Mouse (Mus musculus): ENCODE measurements around the gene Ttll1.

Ttll1 gene

DNA sequence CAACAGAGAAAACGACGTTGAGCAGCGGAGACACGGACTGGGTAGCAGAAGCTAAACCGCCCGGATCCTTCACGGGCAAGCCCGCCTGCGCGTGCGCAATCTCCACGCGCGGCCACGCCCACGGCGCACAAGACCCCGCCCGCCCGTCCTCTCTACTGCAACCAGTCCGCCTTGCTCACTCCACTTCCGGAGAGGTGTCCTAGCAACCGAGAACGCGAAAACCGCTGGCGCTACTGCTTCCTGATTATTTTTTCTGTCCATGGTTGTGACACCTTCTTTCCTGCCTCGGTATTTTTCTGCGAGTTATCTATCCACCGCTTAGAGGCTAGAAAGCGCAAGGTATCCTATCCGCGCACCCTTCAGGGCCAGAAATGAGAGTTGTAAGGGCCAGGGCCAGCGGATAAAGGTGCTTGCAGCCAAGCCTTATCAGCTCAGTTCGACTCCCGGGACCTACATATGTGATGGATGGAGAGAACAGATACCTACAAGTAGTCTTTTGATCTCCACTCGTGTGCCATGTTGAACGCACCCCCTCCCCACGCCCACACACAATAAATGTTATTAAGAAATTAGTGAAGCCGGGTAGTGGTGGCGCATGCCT lies at the start of gene Ttll1:
Ttll1 (minus strand) TSS at position 89 of the 601 bp plus-strand sequence.
- DNase-seq = peak; percentile 91 to 95

GRCm38 (mm10) chr15:83555161-83555974 lies 44.7 kb upstream of the Ttll1 start:
- peak; percentile 91 to 92 for DNase-seq

GRCm38 (mm10) chr15:83553831-83554230 lies 43.1 kb upstream of the Ttll1 start:
- no peak for DNase-seq

DNA sequence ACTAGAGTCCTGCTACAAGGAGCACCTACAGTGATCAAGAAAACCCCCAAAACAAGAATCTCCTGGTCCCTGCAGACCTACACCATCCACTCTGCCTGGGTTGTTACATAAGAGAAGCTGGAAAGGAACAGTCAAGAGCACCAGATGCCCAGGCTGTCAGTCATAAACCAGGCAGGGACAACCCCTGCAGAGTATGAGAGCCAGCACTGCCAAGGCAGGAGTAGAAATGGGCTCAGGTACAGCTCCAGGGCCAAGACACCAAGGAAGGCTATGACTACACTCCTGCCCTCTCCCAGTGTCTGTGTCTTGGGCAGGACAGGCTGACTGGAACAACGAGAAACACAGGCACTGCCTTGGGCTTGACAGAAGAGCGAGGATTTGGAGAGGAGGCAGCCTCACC lies 39.4 kb upstream of the Ttll1 start:
- DNase-seq = peak; percentile 19 to 37

GRCm38 (mm10) chr15:83547144-83547543 lies 36.5 kb upstream of the Ttll1 start:
- DNase-seq = no peak

GRCm38 (mm10) chr15:83546029-83546428 lies 35.3 kb upstream of the Ttll1 start:
- DNase-seq = no peak

DNA sequence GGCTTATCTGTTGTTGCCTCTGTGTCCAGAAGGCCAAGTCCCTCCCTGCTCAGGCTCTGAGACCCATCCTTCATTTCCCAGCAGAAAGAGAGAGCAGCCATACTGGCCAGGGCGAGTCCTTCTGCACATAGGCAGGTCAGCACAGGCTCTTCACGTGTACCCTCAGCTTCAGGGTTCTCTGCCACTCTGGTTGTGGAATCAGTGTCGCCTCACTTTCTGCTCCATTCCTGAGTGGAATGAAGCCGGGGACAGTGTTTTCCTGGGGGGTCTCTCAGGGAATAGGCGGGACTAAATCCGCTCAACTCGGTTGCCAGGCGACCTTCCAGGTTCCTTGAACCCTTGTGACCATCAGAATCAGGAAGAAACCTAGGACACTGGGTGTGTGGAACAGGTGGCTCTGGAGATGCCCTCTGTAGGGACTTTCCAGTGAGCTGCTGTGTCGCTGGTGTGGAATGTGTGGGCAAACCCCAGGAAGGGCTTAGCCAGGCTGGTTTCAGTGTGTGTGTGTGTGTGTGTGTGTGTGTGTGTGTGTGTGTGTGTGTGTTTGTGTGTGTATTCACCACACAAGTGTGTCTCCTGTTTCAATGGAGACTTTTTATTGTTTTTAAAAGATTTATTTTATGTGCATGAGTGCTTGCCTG lies 31.1 kb upstream of the Ttll1 start:
- no peak for DNase-seq

- DNase-seq = no peak
These were observed 29.2 kb upstream of the Ttll1 start for GRCm38 (mm10) chr15:83539905-83540304.

DNA sequence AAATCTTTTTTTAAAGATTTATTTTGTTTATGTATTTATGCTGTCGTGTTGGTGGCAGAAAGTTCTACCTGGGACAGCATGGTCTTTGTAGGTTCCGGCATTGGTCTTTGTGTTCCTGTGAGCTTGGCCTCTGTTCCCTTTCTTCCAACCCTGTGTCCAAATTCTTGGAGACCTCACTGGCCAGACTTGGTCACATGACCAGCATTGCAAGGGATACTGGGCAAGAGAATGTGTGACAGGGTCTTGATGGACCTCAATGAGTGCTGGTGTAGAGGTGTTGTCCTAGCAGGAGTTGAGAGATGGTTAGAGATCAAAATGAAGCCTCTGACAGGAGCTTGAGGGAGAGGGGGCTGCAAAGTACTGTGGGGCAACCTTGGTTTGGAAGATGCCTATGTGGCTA lies 28.2 kb upstream of the Ttll1 start:
- DNase-seq = no peak

GRCm38 (mm10) chr15:83535890-83536231 lies 25.2 kb upstream of the Ttll1 start:
- no peak for DNase-seq

DNA sequence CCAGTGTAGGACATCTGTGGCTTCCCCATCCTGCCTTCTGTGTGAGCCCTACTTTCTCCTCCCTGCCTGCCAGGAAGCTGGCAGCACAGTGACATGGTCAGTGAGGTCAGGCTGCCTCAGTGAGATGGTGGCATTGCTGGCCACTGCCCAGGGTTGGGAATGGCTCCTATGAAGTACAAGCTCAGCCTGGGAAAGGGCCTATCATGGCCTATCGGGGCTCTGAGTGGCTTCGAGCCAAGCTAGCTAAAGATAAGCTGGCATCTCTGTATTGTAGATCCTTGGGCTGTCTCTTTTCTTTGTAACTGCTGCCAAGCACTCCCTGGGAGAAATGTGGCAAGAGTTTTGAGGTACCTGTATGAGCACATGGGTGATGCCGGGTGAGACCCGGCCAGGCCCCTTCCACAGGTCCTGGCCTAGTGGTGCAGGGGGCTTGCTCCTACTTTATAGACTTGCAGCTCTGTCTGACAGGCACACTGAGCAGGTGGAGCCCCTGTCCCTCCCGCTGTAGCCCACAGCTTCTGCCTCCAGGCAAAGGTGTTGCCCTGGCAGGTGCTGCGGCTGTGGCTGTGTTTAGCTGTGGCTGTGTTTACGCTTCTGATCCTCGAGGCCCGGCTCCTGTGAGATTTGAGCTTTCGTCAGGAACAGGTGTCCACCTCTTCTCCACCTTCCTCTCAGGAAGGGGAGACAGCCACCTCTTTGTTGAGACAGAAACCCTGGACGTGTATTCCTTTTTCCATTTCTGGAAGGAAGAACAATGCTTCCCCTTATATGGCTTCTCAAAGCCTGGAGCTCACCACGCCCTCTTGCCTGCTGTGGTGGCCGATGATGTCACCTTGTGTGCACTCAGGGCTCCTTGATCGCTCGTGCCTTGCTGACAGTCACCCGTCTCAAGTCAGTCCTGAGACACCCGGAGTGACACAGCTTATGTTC lies 24.5 kb upstream of the Ttll1 start:
- DNase-seq = no peak

GRCm38 (mm10) chr15:83532606-83533005 lies 21.9 kb upstream of the Ttll1 start:
- DNase-seq = no peak

GRCm38 (mm10) chr15:83531961-83532469 lies 21.3 kb upstream of the Ttll1 start:
- DNase-seq = no peak

- no peak for DNase-seq
These were observed 20.0 kb upstream of the Ttll1 start for GRCm38 (mm10) chr15:83530688-83531087.

DNA sequence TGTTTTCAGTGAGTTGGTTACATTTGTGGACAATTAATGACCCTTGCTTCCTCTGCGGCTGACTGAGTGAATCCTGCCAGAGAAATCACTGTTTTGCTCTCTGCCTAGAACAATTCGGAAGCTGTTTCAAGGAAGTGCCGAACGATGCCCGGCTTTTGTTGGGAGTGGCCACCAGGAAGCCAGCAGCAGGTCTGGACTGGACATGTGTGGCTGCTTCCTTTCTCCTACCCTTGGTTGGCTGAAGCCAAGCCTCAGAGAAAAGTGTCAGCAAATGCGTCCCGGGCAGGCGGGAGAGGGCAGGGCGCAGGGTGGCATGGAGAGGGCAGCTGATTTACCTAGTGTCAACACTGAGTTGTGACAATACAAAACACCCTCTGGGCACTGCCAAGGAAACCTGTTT lies 19.5 kb upstream of the Ttll1 start:
- no peak for DNase-seq

DNA sequence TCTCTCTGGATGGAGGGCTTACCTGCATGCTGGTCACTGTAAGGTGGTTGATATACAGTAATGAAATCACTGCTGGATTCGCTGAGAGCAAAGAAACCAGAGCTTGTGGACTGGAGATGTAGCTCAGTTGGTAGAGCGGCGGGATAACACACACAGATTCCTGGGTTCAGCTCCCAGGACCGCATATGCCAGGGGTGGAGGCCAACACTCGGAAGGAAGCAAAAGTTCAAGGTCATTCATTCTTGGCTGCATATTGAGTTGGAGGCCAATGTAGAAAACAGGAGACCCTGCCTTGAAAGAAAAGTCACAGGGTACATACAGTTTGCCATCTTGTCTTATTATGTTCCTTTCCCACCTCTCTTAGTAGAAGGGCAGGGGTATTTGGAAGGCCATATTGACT lies 19.1 kb upstream of the Ttll1 start:
- no peak for DNase-seq

DNA sequence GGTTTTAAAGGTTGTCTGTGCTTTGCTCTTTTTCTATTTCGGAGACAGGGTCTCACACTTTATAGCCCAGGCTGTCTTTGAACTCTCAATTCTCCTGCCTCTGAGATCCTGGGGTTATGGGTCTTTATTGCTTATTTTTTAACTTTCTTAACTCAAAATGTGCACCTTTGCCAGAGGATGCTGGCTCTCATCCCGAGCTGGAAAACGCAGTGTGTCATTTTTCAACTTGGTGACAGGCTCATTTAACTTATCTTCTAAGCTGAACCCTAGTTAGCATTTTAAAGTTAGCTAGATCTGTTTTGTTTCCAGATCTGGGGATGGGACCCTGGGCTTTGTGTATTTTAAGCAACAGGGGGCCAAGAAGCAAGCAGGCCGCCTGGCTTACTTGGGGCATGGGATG lies 18.2 kb upstream of the Ttll1 start:
- no peak for DNase-seq

DNA sequence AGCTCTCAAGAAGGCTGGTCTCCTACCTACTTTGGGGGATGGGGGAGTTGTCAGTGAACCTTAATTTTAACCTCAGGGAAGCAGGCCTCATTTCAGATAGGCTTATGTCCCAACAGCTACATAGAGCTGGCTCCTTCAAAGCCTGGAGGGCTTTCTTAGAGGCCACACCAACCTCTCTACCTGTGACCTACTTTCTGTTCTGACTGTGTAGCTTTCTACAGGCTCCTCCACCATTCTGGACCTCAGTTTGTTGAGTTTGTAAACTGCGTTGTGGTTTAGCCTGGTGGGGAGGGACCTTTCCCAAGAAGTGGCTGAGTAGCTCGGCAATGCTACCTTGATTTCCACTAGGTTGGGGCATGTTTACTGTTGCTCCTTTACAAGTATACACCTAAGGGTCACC lies 17.1 kb upstream of the Ttll1 start:
- DNase-seq = no peak

DNA sequence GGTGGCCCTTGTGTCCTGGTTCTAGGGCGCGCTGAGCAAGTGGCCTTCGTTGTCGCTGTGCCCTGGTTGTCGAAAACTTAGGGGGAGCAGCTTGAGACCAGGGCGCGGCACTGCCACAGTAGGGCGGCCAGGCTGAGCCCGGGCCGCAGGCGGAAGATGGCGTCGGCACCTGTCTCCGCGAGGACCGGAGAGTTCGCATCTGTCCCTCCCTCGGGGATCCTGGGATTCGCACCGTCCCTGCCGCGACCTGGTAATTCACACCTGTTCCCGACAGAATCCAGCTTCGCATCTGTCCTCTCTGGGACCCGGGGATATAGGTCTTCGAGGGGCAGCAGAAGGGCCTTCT lies 16.4 kb upstream of the Ttll1 start:
- DNase-seq = no peak

DNA sequence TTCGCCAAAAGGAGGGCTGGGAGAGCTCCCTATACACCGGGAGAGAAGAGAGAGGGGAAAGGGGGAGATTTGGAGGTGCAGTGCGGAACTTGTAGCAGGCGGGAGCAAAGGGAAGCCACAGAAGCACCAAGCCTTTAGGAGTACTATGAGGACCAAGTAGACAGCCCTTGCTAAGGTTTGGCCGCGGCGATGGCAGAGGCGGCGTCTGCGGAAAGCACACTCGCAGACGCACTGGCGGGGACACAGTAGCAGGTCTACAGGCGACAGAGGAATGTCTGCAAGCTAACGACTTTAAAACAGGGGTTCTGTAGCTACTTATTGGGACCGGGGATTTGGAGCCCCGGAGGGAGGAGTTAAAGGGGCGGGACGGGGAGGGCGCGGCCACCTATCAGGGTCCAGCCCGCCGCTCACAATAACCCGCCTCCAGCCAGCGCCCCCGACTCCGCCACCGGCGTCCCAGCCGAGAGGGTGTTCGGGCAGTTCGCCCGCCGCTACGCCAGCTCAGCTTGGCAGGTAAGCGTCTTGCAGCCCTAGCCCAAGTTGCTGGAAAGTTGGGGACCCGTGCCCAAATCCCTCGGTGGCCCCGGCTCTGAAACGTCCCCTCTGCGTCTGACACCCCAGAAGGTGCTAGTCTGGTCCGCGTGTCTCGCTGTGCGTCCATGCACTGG lies 15.9 kb upstream of the Ttll1 start, which contains the start of gene Bik:
Bik (plus strand) TSS at position 439 of the 668 bp plus-strand sequence.
- peak; percentile 22 to 35 for DNase-seq

DNA sequence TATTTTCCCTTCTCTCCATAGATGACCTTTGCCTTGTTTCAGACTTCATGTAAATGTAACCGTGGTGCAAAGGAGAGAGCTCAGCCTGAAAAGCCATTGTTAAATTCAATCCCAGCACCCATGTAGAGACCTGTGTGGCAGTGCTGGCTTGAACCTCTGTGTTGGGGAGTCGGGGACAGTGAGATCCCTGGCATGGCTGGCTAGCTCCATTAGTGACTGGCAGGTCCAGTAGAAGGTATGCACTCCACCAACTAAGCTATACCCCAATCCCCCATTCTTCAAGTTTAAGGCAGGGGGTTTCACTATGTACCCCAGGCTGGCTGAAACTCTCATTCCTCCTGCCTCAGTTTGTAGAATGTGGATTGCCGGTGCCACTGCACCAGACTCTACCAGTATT lies 13.6 kb upstream of the Ttll1 start:
- no peak for DNase-seq

GRCm38 (mm10) chr15:83523638-83524332 lies 13.1 kb upstream of the Ttll1 start:
- DNase-seq = no peak
